Mouse (Mus musculus) frontal cortex, postnatal 14 days (tissue): ENCODE measurements around the gene Sinhcaf.
A peak's percentile ranks its signal among the peaks of the same experiment; 100 is the strongest.
"Not testable (repeated sequence)": the region's sequence is repeated elsewhere in the genome, so short reads cannot be mapped to it uniquely, and the experiment has no call there.

Experiments used
- DNase-seq, 2 experiments: peaks; one replicate each; pipeline ENCODE4 v3.0.0; 2022; ENCODE audit warnings: low spot score in 2 of 2

Sinhcaf gene

GRCm38 (mm10) chr6:148945509-148946408, 508 bp downstream of the Sinhcaf start:
- peak in 1 of 2 experiments; percentile 7 for DNase-seq

- DNase-seq = peak; percentile 8 to 14
Observed at GRCm38 (mm10) chr6:148944767-148945508, 1.3 kb downstream of the Sinhcaf start.

DNA sequence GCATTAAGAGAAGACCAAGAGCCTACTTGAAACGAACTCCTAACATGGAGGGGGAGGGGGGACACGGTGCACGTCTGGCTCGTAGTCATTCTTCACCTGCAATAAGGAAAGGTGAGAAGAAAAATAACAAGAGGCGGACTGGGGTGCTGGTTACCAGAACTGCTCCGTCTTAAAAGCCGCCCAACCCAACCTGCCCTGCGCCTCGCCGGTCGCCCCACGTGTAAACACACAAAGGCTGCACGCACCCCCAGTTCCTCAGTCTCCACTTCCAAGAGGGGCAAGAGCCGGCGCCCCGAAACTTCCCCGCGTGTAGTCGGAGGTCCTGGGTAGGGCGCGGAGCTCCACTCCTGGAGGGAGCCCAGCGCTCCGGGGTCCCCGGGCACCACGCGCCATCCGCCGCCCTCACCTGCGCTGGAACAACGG, 1.9 kb downstream of the Sinhcaf start:
- DNase-seq = no peak

GRCm38 (mm10) chr6:148943695-148944094, 2.6 kb downstream of the Sinhcaf start:
- DNase-seq = no peak

- no peak for DNase-seq
Observed at GRCm38 (mm10) chr6:148942406-148942805, 3.9 kb downstream of the Sinhcaf start.

- no peak for DNase-seq
Observed at GRCm38 (mm10) chr6:148941880-148942279, 4.4 kb downstream of the Sinhcaf start.

- DNase-seq = not testable (repeated sequence)
Observed at GRCm38 (mm10) chr6:148940383-148940782, 5.9 kb downstream of the Sinhcaf start.

DNA sequence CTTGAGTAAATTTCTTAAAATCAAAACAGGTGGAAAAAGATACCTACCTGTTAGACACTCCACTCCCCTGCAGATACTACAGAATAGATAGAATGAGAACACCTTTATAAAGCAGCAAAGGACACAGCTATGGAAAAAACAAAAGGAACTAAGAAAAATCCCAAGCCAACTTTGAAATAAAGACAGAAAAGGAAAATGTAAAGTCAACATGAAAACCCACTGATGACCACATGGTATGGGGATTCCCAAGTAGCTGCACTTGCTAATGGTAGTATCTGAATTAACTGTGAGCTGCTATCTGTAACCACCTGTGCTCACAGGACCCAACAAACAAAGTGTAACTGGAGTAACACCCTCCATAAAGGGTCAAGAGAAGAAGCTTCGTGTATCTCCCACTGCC, 8.6 kb downstream of the Sinhcaf start:
- DNase-seq = no peak

GRCm38 (mm10) chr6:148934961-148935590, 11.2 kb downstream of the Sinhcaf start:
- no peak for DNase-seq

GRCm38 (mm10) chr6:148931281-148931680, 15.0 kb downstream of the Sinhcaf start:
- no peak for DNase-seq

DNA sequence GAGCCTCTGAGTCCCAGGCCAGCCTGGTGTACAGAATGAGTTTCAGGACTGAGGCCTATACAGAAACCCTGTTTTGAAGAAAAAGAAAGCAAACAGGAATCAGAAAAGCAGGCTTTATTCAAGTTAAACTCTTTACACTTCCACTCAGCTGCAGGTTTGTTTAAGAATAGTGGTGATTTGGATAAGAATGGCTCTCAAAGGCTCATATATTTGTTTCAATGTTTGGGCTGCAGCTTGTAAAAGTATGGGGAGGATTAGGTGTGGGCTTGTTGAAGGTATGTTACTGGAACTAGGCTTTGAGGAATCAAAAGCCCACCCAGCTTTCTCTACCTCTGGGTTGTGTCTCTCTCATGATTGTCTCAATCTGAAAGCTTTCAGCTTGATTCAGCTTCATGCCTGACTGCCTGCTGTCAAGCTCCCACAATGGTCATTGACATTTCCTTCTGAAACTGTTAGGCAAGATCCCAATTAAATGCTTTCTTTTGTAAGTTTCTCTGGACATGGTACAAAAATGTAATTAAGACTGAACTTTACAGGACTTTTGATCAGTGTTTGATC, 27.3 kb downstream of the Sinhcaf start:
- no peak for DNase-seq

DNA sequence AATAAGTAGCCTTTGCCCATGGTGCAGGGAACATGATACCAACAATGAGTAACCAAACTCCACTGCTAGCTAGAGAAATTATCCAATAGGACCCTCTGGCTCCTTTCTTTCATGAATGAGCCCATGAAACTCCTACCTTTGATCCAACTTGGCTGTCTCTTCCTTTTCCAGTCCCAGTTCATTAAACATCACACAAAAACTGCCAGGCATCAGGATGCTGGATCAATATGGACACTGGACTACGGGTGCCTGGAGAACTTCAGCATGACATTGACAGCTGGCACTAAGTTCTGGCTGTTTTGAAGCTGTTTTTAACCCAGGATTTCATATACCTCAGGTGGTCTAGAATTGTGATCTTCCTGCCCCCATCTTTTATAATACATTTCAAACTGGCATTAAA, 28.6 kb downstream of the Sinhcaf start:
- DNase-seq = no peak

- DNase-seq = no peak
Observed at GRCm38 (mm10) chr6:148916817-148917216, 29.4 kb downstream of the Sinhcaf start.

DNA sequence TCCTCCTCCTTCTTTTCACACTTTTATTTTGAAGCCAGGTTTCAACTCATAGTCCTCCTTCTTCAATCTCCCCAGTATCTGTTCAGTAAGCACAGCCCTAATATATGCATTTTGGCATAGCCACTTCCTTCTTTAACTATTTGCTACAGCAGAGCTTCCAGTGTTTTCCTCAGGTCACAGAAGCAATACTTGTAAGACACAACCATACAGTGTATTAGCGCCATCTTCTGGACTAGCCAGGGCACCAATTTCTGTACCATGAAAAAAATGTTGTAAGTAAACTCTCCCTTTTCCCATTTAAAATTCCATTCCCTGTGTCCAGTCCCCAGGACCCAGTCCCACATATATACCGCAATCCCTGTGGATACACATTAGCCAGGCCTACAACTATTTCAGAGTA, 32.3 kb downstream of the Sinhcaf start:
- DNase-seq = peak; percentile 10 to 47

DNA sequence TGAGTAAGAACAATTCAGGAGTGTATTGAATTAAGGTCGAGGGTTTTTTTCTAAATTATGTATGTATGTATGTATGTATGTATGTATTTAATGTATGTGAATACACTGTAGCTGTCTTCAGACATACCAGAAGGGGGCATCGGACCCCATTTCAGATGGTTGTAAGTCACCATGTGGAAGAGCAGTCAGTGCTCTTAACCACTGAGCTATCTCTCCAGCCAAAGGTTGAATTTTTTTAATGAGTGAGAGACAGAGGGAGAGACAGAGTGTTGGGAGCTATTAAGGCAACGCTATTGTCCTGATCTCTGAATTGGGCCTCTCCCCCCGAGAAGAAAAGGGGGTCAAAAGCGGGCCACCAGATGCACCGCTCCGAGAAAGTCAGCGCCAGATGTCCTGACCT, 34.4 kb downstream of the Sinhcaf start:
- not testable (repeated sequence) for DNase-seq

GRCm38 (mm10) chr6:148906958-148907357, 39.3 kb downstream of the Sinhcaf start:
- DNase-seq = no peak

GRCm38 (mm10) chr6:148902728-148903127, 43.5 kb downstream of the Sinhcaf start:
- no peak for DNase-seq

GRCm38 (mm10) chr6:148896507-148896851, 49.8 kb downstream of the Sinhcaf start:
- DNase-seq = no peak

DNA sequence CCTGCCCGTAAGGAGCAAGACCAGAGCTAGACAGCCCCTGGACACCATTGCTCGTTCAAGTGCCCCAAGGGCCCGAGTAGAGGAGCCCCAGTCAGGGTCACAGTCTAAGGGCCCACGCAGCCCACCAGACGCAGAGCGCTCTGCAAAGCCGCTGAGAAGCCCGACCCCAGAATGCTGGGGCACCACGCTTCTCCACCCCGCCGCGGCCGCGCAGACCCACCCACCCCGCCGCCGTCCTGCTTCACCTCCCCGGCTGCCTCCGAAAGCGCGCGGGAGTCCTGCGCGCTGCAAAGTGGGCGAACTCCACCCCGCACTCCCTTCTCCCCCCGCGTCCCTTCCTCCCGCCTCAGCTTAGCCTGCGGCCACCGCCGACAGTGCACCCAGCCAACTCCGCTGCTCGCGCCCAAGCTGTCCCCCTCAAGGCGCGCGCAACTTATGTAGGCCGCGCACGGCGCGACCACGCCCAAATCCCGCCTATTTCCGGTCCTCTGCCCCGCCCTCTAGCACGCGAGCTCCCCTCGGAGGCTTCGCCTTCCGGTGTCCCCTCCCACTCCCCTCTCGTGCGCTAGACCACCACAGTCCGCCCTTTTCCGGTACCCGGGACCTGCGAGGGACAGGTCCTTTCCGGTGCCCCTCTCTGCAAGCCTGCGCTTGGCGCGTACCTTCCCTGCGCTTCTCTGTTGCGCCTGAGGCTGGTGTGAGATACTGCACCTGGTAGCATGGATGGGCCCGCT, 50.3 kb downstream of the Sinhcaf start, which contains the start of gene Caprin2:
Gene Caprin2 (minus strand): TSS at position 465 of the 734 bp plus-strand sequence.
- DNase-seq = peak; percentile 82 to 88

- peak; percentile 8 to 11 for DNase-seq
Observed at GRCm38 (mm10) chr6:148894888-148895772, 51.1 kb downstream of the Sinhcaf start.
